Mouse (Mus musculus): ENCODE measurements around the gene Prdm1.

Prdm1 gene

DNA sequence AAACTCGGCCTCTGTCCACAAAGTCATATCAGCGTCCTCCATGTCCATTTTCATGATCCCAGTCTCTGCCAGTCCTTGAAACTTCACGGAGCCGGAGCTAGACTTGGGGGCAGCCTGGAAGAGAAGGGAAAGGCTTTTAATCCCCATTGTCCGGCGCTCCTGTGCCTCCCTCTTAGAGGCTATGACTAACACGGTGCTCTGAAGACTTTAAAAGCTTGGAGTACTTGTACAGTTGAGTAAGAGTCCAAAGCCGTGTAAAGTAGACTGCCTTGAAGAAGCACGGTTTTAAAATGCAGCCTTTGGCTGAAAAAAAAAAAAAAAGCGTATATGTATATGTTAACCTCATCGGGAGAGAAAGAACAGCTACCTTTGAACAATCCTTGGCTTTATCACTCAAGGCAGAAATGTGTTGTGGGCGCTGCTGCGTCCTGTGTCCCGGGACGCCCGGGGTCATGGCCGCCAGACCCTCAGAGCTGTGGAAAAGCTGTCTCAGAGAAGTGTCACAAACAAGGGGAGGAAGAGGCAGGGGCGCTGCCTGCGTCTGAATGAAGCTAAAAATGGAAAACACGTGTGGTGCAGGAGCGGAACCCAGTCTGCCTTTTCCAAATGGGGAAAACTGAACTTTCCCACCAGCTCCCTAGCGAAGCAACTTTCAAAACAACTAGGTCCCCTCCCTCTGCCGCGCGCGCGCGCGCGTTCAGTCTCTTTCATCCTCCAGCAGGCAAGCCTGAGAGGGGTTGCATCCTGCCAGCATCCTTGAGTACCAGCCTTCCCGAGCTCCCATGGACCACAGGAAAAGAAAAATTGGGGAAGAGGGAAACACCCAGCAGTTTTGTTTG lies 71.3 kb downstream of the Prdm1 start:
- DNase-seq (ENCODE audit: low spot score) = peak; percentile 10

GRCm38 (mm10) chr10:44454753-44455152 lies 73.5 kb downstream of the Prdm1 start:
- peak; percentile 50 for DNase-seq (ENCODE audit: low spot score)

DNA sequence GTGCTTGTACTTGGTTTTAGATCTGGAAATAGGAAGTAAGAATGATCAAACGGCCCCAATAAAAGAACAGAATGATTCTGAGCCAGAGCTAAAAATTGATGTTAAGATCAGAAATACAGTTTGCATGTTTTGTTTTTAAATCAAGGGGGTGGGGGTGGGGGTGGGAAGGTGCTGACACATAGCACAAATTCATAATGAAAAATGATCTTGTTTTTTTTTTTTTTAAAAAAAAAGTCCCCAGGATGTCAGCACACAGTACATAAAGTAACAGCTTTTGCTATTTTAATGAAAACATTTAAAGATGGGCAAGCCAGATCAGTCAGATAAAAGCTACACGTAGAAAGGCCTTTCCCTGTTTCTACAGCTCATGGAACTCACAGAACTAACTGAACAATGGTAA lies 74.2 kb downstream of the Prdm1 start:
- DNase-seq (ENCODE audit: low spot score) = no peak

GRCm38 (mm10) chr10:44450835-44451234 lies 77.5 kb downstream of the Prdm1 start:
- no peak for DNase-seq (ENCODE audit: low spot score)

GRCm38 (mm10) chr10:44450108-44450507 lies 78.2 kb downstream of the Prdm1 start:
- DNase-seq (ENCODE audit: low spot score) = no peak

GRCm38 (mm10) chr10:44449666-44450065 lies 78.6 kb downstream of the Prdm1 start:
- DNase-seq (ENCODE audit: low spot score) = no peak

DNA sequence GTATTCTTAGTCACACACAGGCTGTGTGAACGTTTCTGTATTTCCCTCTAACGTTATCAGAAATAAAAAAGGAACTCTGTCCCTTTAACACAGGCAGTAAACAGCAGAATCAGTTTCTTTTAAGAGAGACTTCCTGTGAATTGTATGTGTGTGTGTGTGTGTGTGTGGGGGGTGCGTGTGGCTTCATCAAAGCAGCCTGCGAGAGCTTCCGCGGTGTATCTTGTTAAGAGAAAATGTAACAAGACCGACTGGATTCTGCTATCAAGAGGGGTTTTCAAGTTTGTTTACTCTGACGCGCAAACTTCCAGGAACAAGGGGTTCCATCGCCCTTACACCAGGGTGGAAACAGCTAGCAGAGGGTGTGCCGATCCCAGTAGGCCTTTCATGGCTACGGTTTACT lies 80.1 kb downstream of the Prdm1 start:
- DNase-seq (ENCODE audit: low spot score) = no peak

DNA sequence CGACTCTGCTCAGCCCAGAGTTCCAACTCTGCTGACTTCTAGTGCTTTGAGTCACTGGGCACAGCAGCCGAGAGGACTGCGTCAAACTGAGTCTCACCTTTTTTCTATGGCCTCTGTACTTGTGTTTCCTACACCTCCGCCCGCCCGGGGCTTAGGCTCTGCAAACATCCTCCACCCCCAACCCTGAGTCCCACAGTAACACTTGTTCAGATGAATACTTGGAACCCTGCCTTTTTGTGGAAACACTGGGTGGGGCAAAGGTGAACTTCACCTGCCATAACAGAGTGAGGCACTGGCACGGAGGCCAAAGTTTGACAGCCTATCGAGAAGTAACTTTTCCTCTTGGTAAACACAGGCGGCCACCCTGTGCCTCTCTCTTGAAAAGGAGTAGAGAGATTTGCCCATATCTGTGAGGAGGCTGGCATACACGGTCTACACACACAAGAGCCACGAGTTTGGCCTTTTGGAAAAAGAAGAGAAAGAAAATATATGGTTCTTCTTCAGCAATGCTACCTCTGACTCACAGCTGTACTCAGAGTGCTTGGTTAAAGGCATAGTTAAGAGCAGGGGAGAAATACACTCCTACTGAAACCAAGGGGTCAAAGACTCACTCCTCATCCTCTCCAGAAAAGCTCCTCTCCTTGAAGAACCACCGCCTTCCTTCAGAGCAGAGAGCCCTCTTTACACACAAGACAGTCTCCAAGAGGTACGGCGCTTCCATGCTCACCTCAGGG lies 80.7 kb downstream of the Prdm1 start:
- no peak for DNase-seq (ENCODE audit: low spot score)

DNA sequence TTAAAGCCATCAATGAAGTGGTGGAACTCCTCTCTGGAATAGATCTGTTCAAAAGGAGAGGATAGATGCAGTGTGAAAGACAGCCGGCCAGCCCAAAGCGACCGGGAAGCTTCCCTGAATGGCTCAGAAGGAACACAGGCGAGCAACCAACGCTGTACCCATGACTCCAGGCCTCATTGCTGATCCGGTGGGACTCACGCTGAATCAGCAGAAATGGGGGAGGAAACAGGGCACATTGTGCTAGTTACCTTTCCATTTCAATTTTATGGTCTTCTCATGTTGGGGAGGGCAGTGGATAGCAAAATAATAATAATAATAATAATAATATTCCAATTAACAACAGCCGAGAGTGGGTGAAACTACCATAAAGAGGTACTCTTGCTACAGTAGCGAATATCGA lies 81.3 kb downstream of the Prdm1 start:
- no peak for DNase-seq (ENCODE audit: low spot score)

DNA sequence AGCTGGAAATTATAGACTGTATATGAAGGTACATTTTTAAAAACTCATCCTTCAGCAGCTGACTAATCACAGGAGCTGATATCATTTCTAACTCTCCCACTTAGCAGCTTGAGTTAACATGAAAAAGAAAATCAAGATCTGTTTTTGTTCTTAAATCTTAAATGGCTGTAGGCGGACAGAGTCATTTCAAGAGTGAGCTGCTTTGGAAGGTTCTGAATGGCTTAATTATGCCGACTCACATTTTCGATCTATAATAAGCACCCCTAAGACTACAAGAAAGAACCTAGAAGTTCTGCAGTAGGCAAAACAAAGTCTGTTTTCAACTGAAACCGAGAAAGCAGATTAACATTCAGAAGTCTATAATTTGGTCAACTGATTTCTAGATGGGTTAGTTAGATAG lies 83.9 kb downstream of the Prdm1 start:
- DNase-seq (ENCODE audit: low spot score) = no peak

DNA sequence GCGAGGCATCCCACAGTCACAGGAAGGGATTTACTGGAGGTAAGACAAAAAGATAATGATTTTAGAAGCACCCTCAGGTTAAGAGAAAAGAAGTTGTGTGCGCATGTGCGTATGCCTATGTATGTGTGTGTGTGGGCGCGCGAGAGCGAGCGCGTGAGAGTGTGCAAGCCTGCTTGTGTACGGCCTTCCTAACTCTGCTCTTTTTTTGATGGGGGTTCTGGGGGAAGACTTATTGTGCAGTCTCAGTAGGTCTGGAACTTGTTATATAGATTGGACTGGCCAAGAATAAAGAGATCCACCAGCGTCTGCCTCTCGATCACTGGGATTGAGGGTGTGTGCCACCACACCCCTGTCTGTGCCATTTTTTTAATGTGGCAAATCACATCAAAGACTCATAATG lies 84.6 kb downstream of the Prdm1 start:
- no peak for DNase-seq (ENCODE audit: low spot score)

GRCm38 (mm10) chr10:44439732-44440131 lies 88.6 kb downstream of the Prdm1 start:
- no peak for DNase-seq (ENCODE audit: low spot score)

DNA sequence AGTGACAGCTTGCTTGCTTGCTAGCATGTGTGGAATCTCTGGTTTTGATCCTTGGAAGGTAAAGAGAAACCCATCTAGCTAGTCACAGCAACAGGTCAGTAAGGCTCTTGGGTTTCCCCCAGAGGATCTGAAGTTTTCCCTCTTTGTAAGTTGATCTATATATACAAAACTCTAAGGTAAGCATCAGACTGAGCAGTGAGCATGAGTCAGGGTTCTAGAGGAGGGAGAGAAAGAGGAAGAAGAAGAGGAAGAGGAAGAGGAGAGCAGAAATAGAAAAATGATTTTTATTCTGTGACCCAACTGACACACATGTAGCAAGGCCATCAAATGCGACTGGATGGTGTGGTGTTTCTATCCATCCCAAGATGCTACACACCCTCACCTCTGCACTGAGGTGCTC lies 90.7 kb downstream of the Prdm1 start:
- no peak for DNase-seq (ENCODE audit: low spot score)

DNA sequence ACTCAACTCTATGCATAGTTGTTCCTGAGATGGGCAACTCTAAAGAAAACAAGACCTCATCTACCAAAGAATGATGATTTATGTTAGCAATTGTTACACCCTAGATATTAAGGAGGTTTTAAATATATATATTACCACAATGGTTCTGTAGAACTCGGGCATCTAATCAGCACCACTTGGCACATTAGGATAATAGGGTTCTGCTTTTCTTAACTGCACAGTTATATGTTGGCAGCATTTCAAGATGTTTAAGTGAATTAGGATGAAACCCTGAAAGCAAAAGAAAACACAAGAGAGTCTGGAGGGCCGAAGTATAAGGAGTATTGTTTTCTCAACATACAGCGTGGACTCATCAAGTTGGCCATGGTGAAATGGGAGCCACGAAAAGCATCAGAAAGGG lies 92.3 kb downstream of the Prdm1 start:
- DNase-seq (ENCODE audit: low spot score) = no peak

DNA sequence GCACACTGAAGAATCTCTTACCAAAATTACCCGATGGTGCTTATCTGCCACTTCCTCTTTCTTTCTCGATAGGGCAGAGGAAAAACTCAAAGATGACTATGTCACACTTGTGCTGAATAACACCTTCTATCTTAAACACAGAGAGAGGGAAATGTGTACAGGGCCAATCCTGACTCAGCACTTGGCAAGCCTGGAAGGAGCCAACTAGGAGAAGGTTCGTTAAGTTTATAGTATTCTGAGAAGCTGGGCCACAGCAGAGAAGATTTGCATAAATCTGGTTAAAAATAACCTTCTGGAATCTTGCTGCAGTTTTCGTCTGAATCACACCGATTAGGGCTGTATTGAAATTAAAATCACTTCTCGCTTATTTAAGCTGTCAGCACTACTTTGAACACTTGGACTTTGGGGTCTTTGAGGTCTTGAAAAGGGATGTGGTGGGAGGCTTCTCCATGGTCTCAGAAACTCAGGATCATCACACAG lies 93.6 kb downstream of the Prdm1 start:
- peak; percentile 40 for DNase-seq (ENCODE audit: low spot score)

DNA sequence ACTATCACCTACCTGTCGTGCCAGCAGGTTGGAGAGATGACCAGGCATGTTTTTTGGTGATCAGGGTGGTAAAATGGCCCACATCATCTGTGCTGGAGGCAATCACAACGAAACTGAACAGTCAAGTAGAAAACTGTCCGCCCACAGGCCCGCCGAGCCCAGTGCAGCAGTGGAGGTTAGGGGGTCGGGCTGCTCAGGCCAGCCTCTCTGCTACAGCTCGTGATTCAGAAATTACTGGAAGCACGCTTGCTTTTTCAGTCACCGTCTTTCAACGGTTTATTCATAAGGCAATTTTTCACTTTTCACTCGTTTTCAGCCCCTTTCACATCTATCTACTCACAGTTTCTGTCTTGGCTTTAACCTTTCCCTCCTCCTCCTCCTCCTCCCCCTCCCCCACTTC lies 96.1 kb downstream of the Prdm1 start:
- DNase-seq (ENCODE audit: low spot score) = no peak

GRCm38 (mm10) chr10:44431689-44432088 lies 96.6 kb downstream of the Prdm1 start:
- no peak for DNase-seq (ENCODE audit: low spot score)

GRCm38 (mm10) chr10:44429177-44429888 lies 99.0 kb downstream of the Prdm1 start:
- DNase-seq (ENCODE audit: low spot score) = no peak

DNA sequence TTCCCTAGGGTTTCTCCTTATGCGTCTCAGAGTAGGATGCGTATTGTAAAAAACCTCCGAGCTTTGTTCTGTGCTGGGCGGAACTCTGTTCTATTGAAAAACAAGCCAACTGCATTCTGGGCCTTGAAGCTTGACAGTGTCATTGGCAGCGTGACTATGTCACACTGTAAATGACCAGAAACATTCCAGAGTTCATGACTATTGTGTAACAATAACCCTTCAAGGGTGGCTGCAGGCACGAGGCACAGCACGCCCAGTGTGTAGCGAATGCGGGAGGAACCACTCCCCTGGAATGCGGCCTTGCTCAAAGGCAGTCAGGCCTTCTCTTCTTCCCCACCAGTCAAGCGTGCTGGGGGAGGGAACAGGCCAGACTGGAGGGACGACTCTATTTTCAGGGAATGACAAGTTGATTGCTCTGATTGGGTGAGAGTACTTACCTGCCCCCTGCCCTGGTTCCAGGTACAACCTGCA lies 100.4 kb downstream of the Prdm1 start:
- no peak for DNase-seq (ENCODE audit: low spot score)

GRCm38 (mm10) chr10:44427426-44427825 lies 100.9 kb downstream of the Prdm1 start:
- no peak for DNase-seq (ENCODE audit: low spot score)

DNA sequence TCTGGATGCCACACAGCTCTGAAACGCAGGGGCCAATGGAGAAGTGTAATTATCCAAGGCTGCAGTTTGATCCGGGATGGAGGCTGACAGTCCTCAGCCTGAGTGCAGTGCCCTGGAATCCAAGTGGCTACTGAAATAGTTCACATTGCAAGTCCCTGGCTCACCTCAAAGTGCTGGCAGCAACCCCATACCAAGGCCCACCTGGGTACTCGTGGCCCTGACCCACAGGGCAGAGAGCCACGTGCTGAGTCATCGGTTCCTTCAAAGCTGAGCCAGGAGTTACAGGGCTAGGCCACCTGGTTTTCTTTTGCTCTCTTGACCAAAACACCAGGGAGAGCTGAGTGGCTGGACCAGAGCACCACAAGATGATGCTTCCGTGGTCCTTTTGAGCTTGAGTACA lies 103.3 kb downstream of the Prdm1 start:
- DNase-seq (ENCODE audit: low spot score) = no peak

DNA sequence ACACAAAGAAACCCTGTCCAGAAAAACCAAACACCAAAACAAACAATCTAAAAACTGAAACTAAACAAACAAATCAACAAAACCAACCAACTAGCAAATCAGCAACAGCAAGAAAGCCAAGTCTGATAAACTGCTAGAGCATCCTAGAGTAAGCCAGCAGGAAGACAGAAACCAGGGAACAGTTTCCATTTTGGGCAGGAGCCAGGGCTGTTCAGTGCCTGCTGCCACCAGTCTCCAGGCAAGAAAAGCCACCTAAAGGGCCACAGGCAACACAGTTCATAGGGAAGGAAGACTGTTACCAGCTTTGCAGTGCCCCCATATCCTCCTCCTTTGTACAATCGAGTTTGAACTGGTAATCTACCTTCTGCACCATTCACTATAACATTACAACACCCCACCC lies 106.4 kb downstream of the Prdm1 start:
- no peak for DNase-seq (ENCODE audit: low spot score)

DNA sequence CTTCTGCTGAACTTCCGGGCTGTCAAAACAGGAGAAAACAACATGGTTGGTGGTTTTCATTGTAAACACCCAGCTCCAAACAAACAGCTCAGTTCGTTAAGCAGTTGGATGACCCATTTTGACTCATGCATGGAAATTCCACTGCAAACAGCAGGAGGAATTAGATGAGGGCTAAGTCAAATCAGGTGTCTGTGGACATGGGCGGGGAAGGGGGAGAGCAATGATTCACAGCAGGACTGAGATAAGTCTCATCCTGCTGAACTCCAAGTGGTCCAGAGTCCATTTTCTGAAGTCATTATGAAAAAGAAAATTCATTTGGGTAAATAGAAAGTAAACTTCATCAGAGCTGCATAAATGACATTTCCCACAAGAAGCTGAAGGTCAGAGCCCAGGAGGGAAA lies 108.1 kb downstream of the Prdm1 start:
- no peak for DNase-seq (ENCODE audit: low spot score)

All from adipocyte (in vitro differentiated cells).